Mouse (Mus musculus) G1E (cell line): ENCODE measurements at regions not wholly inside any gene's neighbourhood (a gene's known extent, or its start where the extent isn't known, plus 50 kb on each side); places are given as distances from the start of the nearest gene placed in this dataset.

Experiments used
- ATAC-seq: 2 replicates; pipeline ENCODE4 v1.8.0; 2016; ENCODE audit warnings: mild to moderate bottlenecking; ENCODE audit not compliant: insufficient number of reproducible peaks, poor library complexity, low FRiP score, severe bottlenecking; ENCODE audit errors: extremely low read depth
- DNase-seq: peaks from one replicate; pipeline ENCODE4 v3.0.0; 2012; ENCODE audit warnings: low spot score
- H3K27me3 ChIP-seq: 2 replicates; pipeline ENCODE4 v1.6.1; 2012; ENCODE audit warnings: mild to moderate bottlenecking, low read length, inconsistent platforms; ENCODE audit not compliant: insufficient read depth
- H3K36me3 ChIP-seq: replicated peaks from 2 replicates; pipeline ENCODE3; 2012; ENCODE audit warnings: mild to moderate bottlenecking, inconsistent platforms
- H3K4me1 ChIP-seq: 2 replicates; pipeline ENCODE4 v1.6.1; 2012; ENCODE audit warnings: low read depth, low read length, inconsistent platforms, mixed read lengths; ENCODE audit not compliant: insufficient read depth
- H3K4me3 ChIP-seq: 2 replicates; pipeline ENCODE4 v1.5.1; 2012; ENCODE audit warnings: low read depth, mild to moderate bottlenecking, inconsistent platforms, low read length, moderate library complexity, mixed read lengths
- H3K9me3 ChIP-seq: replicated peaks from 2 replicates; pipeline ENCODE4 v1.6.1; 2012; ENCODE audit warnings: inconsistent platforms
- CTCF ChIP-seq: IDR thresholded peaks from 2 replicates; pipeline ENCODE4 v1.5.1; 2012; ENCODE audit warnings: low read depth, low read length, inconsistent platforms, mixed read lengths
- GATA1 ChIP-seq: IDR thresholded peaks from 2 replicates; pipeline ENCODE4 v1.6.1; 2012; ENCODE audit warnings: borderline replicate concordance, low read length, inconsistent platforms, mixed read lengths
- GATA2 ChIP-seq: IDR thresholded peaks from 2 replicates; pipeline ENCODE4 v1.6.1; 2012; ENCODE audit warnings: low read depth, low read length, inconsistent platforms, borderline replicate concordance
- POLR2AphosphoS5 ChIP-seq: IDR thresholded peaks from 2 replicates; pipeline ENCODE4 v1.6.1; 2012; ENCODE audit warnings: low read depth, low read length, inconsistent platforms; ENCODE audit not compliant: insufficient replicate concordance
- TAL1 ChIP-seq: conservative IDR thresholded peaks from 2 replicates; pipeline ENCODE4 v1.6.1; 2012; ENCODE audit warnings: low read depth, low read length, inconsistent platforms, mixed read lengths

DNA sequence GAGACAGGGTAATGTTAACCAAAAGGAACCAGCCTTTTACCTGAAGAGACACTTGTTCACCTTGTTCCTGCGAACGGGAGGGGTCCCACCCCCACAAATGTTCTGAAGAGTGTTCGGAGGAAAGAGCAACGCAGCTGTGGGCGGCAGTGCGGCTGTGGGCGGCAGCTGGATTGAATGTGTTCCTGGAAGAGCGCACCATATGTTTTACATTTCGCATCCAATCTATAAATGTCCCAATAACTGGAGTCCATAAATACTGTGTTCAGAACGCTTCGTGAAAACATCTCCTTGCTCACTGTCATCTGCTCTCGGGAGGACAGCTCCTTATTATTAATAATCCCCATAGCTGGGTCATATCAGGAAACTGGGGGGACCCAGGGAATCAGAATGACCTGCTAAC lies 309.2 kb upstream of the Hs6st1 start:
- H3K36me3 ChIP-seq = no peaks in the 10 kb centered on the region
- H3K4me1 ChIP-seq = no peaks in the 10 kb centered on the region
- ATAC-seq (no peak), DNase-seq (no peak)
- TF ChIP-seq POLR2AphosphoS5 = no peak
- no peak for TF ChIP-seq GATA2
- TF ChIP-seq GATA1 = no peak
- no peak for TF ChIP-seq CTCF
- TF ChIP-seq TAL1 = no peak
- no peaks in the 10 kb centered on the region for H3K9me3 ChIP-seq
- peaks cover 11% of the 10 kb centered on the region; the same call in 1 of the 2 replicates for H3K27me3 ChIP-seq
- H3K4me3 ChIP-seq = no peak overlapping the region

DNA sequence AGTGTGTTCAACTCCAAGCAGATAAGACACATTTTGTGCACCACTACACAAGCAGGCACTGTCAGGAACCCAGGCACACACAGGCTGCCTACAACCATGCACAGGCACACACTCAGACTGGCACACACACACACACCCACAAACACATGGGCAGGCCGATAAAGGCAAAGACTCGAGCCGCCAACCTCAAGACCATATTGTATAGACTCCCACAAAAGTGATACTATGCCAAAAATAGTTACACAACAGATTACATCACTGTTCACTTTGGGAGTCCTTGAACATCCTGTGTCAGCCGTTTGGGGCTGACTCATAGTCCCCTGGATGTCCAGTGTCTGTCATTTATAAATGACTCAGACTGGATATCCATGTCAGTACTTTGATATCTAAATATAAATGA lies 308.6 kb upstream of the Hs6st1 start:
- Histone ChIP-seq H3K4me1 (no peaks in the 10 kb centered on the region), H3K36me3 (no peaks in the 10 kb centered on the region), H3K9me3 (no peaks in the 10 kb centered on the region), H3K4me3 (no peak overlapping the region), H3K27me3 (peaks cover 7% of the 10 kb centered on the region; the same call in 1 of the 2 replicates)
- no peak for DNase-seq
- ATAC-seq = no peak
- no peak for TF ChIP-seq GATA1
- no peak for TF ChIP-seq GATA2
- TF ChIP-seq CTCF = no peak
- TF ChIP-seq POLR2AphosphoS5 = no peak
- TF ChIP-seq TAL1 = no peak

DNA sequence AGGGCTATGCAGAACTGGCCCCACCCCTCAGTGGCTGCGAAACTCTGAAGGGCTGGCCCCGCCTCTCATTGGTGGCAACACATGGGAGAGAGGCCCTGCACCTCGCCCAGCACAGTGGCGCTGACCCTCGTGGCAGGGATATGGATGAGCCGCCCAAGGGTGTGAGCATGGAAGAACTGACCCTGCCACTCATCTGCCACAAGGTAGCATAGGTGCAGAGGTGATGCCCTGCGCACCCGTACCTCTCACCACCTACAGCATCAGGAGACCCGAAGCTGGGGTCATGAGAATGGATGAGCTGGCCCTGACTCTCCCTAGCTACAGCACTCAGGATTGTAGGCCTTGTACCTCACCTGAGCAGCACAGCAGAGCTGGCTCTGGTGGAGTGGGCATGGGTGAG lies 305.1 kb upstream of the Hs6st1 start:
- ATAC-seq = no peak
- H3K27me3 ChIP-seq = peaks cover 9% of the 10 kb centered on the region; the same call in 1 of the 2 replicates

DNA sequence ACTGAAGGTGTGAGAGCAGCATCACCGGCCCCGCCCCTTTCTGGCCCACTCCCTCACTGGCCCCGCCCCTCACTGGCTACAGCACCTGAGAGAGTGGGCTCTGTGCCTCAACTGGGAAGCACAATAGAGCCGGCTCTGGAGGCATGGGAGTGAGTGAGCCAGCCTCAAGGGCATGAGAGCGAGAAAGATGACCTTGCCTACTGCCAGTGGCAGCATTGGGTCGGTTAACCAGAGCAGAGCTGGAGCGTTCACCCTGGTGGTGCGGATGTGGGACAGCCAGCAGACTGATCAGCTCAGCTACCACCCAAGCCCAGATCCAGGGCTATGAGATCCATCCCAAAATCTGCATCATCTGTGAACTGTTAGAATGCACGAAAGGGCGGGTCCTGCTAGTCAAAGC lies 304.7 kb upstream of the Hs6st1 start:
- ATAC-seq (no peak), DNase-seq (no peak)
- H3K9me3 ChIP-seq = no peaks in the 10 kb centered on the region
- H3K4me3 ChIP-seq = no peak overlapping the region
- H3K27me3 ChIP-seq = peaks cover 9% of the 10 kb centered on the region; the same call in 1 of the 2 replicates
- H3K4me1 ChIP-seq = no peaks in the 10 kb centered on the region
- TF ChIP-seq POLR2AphosphoS5 (no peak), CTCF (no peak), TAL1 (no peak), GATA1 (no peak), GATA2 (no peak)
- H3K36me3 ChIP-seq = no peaks in the 10 kb centered on the region

More for the DNA sequence above, 305.1 kb upstream of the Hs6st1 start:
- no peaks in the 10 kb centered on the region for H3K36me3 ChIP-seq
- DNase-seq = no peak
- H3K4me1 ChIP-seq = no peaks in the 10 kb centered on the region
- no peak for TF ChIP-seq GATA1
- TF ChIP-seq CTCF = no peak
- TF ChIP-seq POLR2AphosphoS5 = no peak
- no peak for TF ChIP-seq TAL1
- TF ChIP-seq GATA2 = no peak
- no peaks in the 10 kb centered on the region for H3K9me3 ChIP-seq
- H3K4me3 ChIP-seq = no peak overlapping the region

DNA sequence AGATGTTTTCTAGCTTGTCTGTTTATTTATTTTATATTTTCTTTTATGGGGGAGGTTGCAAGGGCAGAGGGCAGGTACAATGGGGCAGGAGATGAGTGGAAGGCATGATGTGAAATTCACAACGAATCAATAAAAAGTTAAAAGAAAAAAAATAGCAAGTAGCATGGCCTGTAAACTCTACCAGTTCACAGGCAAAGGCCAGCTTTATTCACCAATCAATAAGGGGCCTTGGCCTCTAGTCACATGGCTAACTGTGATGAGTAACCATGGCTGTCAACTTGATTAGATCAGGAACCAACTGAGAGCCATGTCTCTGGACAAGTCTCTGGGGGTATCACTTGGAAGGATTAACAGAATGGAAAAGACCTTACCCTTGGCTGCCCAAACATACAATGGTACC lies 304.1 kb upstream of the Hs6st1 start:
- no peak for TF ChIP-seq GATA2
- no peak for TF ChIP-seq GATA1
- no peak for TF ChIP-seq POLR2AphosphoS5
- no peak for TF ChIP-seq TAL1
- no peak for TF ChIP-seq CTCF
- DNase-seq (no peak), ATAC-seq (no peak)
- no peaks in the 10 kb centered on the region for H3K36me3 ChIP-seq
- H3K4me3 ChIP-seq = no peak overlapping the region
- peaks cover 11% of the 10 kb centered on the region; the same call in 1 of the 2 replicates for H3K27me3 ChIP-seq
- no peaks in the 10 kb centered on the region for H3K4me1 ChIP-seq
- H3K9me3 ChIP-seq = no peaks in the 10 kb centered on the region

DNA sequence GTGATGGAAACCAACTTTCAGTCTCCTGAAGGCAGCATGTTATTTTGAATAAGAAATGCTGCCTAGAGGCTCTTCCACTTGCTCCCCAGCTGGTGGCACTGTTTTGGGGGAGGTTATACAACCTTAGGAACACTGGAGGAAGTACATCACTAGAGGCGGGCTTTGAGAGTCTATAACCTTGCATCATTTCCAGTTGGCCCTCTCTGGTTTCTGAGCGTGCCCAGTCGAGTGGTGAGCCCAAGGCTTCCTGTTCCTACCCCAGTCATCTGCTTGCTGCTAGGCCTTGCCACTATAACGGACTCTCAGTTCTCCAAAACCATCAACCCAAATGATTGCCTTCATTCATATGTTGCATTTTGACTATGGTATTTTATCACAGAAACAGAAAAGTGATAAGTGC lies 302.5 kb upstream of the Hs6st1 start:
- TF ChIP-seq CTCF (no peak), TAL1 (no peak), GATA2 (no peak), GATA1 (no peak), POLR2AphosphoS5 (no peak)
- ATAC-seq (no peak), DNase-seq (no peak)
- Histone ChIP-seq H3K9me3 (no peaks in the 10 kb centered on the region), H3K36me3 (no peaks in the 10 kb centered on the region), H3K4me3 (no peak overlapping the region), H3K27me3 (peaks cover 11% of the 10 kb centered on the region; the same call in 1 of the 2 replicates), H3K4me1 (no peaks in the 10 kb centered on the region)

DNA sequence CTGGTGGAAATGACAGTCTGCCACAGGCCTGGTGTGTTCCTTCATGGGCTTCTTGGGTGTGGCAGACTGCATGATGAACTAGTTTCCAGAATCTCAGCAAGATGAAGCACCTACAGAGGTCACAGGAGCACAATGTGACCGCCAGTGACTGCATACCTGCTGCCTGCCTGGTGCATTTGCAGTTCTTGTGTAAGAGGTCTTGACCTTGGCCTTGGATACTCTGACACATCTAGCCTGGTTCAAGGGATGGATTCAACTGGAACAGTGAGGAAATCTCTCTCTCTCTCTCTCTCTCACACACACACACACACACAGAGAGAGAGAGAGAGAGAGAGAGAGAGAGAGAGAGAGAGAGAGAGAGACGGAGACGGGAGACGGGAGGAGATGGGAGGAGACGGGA lies 301.9 kb upstream of the Hs6st1 start:
- no peak for TF ChIP-seq GATA2
- TF ChIP-seq TAL1 = no peak
- no peak for TF ChIP-seq CTCF
- TF ChIP-seq POLR2AphosphoS5 = no peak
- TF ChIP-seq GATA1 = no peak
- H3K4me1 ChIP-seq = no peaks in the 10 kb centered on the region
- H3K9me3 ChIP-seq = no peaks in the 10 kb centered on the region
- H3K27me3 ChIP-seq = peaks cover 11% of the 10 kb centered on the region; the same call in 1 of the 2 replicates
- no peak overlapping the region for H3K4me3 ChIP-seq
- no peaks in the 10 kb centered on the region for H3K36me3 ChIP-seq
- ATAC-seq = no peak
- DNase-seq = no peak
